Mouse (Mus musculus) spleen, postnatal 10 days (tissue): ENCODE measurements at regions not wholly inside any gene's neighbourhood (a gene's known extent, or its start where the extent isn't known, plus 50 kb on each side); places are given as distances from the start of the nearest gene placed in this dataset.

Experiments used
- DNase-seq, 2 experiments: peaks; one replicate each; pipeline ENCODE4 v3.0.0; 2021 to 2022; ENCODE audit warnings: low spot score in 2 of 2

GRCm38 (mm10) chr15:62286666-62287655 lies 1364.1 kb upstream of the A1bg start:
- DNase-seq = no peak

GRCm38 (mm10) chr15:62284606-62285531 lies 1362.1 kb upstream of the A1bg start:
- DNase-seq = no peak

- DNase-seq = no peak
These were observed 1361.0 kb upstream of the A1bg start for GRCm38 (mm10) chr15:62283661-62284429.

- no peak for DNase-seq
These were observed 1359.8 kb upstream of the A1bg start for GRCm38 (mm10) chr15:62282646-62283045.

DNA sequence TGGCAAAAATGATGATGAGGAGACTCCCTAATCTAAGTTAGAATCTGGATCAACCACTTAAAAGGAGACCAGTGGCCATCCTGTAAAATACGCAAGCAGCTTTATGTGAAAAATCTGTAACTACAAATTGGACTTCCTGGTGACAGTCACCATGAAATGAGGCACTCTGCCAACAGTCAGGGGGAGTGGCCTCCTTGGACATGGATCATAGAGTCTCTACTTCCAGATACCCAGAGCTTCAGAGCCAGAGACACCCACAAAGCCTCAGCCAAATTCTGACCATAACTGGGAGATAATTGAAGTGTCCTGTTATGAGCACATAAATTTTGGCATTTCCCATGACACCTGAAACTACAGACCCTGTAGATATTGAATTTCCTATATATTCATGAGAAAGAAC lies 1359.3 kb upstream of the A1bg start:
- DNase-seq = peak in 1 of 2 experiments; percentile 20

- DNase-seq = no peak
These were observed 1356.7 kb upstream of the A1bg start for GRCm38 (mm10) chr15:62279526-62279925.

GRCm38 (mm10) chr15:62274818-62275217 lies 1352.0 kb upstream of the A1bg start:
- no peak for DNase-seq

GRCm38 (mm10) chr15:62273855-62274488 lies 1351.2 kb upstream of the A1bg start:
- no peak for DNase-seq

GRCm38 (mm10) chr15:62272755-62273154 lies 1349.9 kb upstream of the A1bg start:
- no peak for DNase-seq

GRCm38 (mm10) chr15:62271428-62271827 lies 1348.6 kb upstream of the A1bg start:
- no peak for DNase-seq

DNA sequence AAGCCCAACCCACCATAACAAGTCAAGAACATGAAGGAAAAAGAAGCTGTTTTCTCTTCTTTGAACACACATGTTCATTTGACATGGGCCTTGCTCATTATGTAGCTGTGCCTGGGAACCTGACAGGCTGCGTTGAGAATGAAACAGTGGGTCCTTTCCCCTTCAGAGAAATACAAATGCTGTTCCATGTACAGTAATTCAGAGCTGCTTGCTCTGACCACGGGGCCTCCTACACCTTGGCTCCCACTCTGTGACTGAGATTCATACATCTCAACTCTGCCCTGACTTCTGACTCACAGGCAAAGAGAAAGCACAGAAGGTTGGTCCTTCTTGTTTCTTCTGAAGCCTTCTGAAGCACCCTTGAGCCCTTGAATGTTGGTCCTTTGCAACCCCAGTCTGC lies 1345.4 kb upstream of the A1bg start:
- DNase-seq = no peak

DNA sequence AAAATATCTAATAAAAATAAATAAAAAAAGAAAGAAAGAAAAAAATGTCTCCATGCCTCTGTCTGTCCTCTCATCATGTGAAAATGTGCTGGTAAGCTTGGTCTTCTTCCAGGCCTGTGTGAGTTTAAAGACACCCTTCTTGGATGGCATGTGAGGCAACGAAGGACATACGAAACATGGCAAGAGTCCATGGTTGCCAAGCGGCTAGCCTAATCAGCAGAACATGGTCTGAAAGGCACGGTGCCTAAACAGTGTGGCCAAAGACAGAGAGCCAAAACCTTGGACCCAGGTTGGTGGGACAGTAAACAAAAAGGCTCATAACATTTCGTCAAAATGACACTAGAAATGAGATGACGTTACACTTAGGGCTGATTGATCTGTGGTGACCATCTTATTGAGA lies 1344.7 kb upstream of the A1bg start:
- no peak for DNase-seq

DNA sequence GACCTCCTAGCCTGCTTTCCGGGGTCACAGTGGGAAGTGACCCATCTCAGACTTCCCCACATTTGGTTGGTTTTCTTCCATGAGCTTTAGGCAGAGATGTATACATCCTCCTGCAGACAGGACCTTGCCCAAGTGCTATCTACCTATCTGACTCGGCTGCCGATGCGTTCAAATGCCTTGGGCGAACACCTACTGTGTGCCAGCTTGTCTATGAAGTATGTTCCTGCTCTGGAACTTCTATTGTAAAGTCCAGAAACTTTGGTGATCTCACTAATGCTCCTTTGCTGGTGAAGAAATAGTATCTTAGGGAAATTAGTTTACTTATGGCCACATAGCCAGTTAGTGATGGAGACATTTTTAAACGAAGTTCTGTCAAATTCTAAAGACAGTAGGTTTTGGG lies 1343.2 kb upstream of the A1bg start:
- no peak for DNase-seq

DNA sequence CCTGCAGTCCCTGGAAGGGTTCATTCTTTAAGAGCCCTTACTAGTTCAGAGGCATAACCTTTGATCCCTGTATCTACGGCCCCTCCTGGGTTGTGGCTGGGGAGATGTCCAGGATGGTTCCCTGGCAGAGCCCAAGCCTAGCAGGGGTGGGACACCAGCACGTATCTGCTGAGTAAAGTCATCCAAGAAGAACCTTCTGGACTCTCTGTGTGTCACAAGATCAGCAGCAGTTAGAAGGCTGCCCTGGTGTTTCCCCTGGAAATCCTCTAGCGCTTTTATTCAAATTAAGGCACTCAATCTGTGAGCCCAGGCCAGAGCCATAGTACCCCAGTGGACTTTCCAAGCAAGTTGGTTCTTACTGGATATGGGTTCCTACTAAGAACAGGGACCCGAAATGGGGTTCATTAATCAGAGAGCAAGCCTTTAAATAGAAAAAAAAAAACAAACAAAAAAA lies 1342.7 kb upstream of the A1bg start:
- DNase-seq = peak in 1 of 2 experiments; percentile 19

DNA sequence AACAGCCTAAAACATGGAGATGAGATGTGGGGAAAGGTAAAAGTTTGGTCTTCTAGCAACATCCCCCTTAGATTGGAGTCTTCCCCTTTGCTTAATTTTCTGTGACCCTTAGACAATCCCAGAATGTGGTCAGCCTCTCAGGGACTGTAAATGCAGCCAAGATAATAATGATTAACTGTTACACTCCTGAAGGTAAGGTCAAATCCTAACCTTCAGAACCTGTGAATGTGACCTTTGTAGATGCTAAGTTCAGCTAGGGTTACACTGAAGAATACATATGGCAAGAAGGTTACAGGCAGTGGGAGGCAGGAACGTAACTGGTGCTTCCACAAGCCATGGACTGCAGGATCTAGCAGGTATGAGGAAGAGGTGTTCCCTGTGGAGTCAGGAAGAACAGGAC lies 1342.2 kb upstream of the A1bg start:
- DNase-seq = no peak

GRCm38 (mm10) chr15:62264183-62264582 lies 1341.4 kb upstream of the A1bg start:
- DNase-seq = no peak

- DNase-seq = no peak
These were observed 1339.7 kb upstream of the A1bg start for GRCm38 (mm10) chr15:62262487-62262886.

DNA sequence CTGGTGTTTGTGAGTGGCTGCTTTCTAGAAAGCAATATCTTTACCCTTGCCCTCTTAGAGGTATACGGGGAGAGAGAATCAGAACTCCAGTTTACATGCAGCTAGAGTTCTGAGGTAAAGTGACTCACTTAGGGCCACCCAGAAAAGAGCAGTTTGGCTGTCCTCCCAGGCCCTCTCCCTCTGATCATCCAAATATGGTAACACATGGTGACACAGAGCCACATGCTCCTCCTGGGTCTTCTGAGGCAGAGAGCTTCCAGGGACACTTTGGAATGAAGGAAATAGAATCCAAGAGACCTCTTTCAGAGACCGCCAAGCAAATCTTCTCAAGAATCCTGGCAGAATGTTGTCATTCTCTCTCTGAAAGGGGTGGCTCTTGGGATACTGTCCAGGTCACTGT lies 1338.7 kb upstream of the A1bg start:
- DNase-seq = no peak

- DNase-seq = no peak
These were observed 1335.8 kb upstream of the A1bg start for GRCm38 (mm10) chr15:62258611-62259010.

- DNase-seq = no peak
These were observed 1335.1 kb upstream of the A1bg start for GRCm38 (mm10) chr15:62257955-62258354.

GRCm38 (mm10) chr15:62257110-62257667 lies 1334.4 kb upstream of the A1bg start:
- no peak for DNase-seq
